Mouse (Mus musculus): ENCODE data around the gene Foxm1. TPM values are rescaled to one million over a fixed set of nuclear protein-coding genes. Genes with fewer than 3 reads are reported as not detected.
A peak's percentile ranks its signal among the peaks of the same experiment; 100 is the strongest.

Foxm1 gene
- polyA plus RNA-seq, 1 experiment from 2014 or later = 24.3 TPM

GRCm38 (mm10) chr6:128345623-128346022, 17.1 kb upstream of the Foxm1 start:
- no peak overlapping the region for H3K4me3 ChIP-seq (replicated peaks; ENCODE audit: low read length)
- H3K36me3 ChIP-seq (ENCODE audit: control insufficient read depth, insufficient read depth, low read length) = no peaks in the 10 kb centered on the region
- no peaks in the 10 kb centered on the region for H3K9me3 ChIP-seq (replicated peaks; ENCODE audit: control insufficient read depth, low read length)
- H3K27ac ChIP-seq (ENCODE audit: low read length) = no peak overlapping the region
- no peak overlapping the region for H3K9ac ChIP-seq (ENCODE audit: low read length)
- H3K27me3 ChIP-seq (ENCODE audit: control insufficient read depth, insufficient read depth, low read length) = no peaks in the 10 kb centered on the region
- 82% methylated on average over 10 of the region's 10 CpGs for WGBS
- H3K4me1 ChIP-seq (ENCODE audit: control insufficient read depth, insufficient read depth, low read length) = no peaks in the 10 kb centered on the region
- no peak overlapping the region for H3K4me2 ChIP-seq (ENCODE audit: low read depth, low read length)
- ATAC-seq (ENCODE audit: insufficient read depth, low FRiP score) = no peak

- no peak overlapping the region for H3K9ac ChIP-seq (ENCODE audit: low read length)
- no peak overlapping the region for H3K4me3 ChIP-seq (replicated peaks; ENCODE audit: low read length)
- no peak overlapping the region for H3K4me2 ChIP-seq (ENCODE audit: low read depth, low read length)
- H3K27me3 ChIP-seq (ENCODE audit: control insufficient read depth, insufficient read depth, low read length) = no peaks in the 10 kb centered on the region
- ATAC-seq (ENCODE audit: insufficient read depth, low FRiP score) = no peak
- H3K27ac ChIP-seq (ENCODE audit: low read length) = no peak overlapping the region
- WGBS = 74% methylated on average over 6 of the region's 6 CpGs
- no peaks in the 10 kb centered on the region for H3K36me3 ChIP-seq (ENCODE audit: control insufficient read depth, insufficient read depth, low read length)
- no peaks in the 10 kb centered on the region for H3K4me1 ChIP-seq (ENCODE audit: control insufficient read depth, insufficient read depth, low read length)
- no peaks in the 10 kb centered on the region for H3K9me3 ChIP-seq (replicated peaks; ENCODE audit: control insufficient read depth, low read length)
These were observed 16.0 kb upstream of the Foxm1 start for GRCm38 (mm10) chr6:128346782-128347181.

GRCm38 (mm10) chr6:128349711-128350110, 13.1 kb upstream of the Foxm1 start:
- Histone ChIP-seq H3K27ac (ENCODE audit: low read length) (no peak overlapping the region), H3K4me2 (ENCODE audit: low read depth, low read length) (no peak overlapping the region), H3K27me3 (ENCODE audit: control insufficient read depth, insufficient read depth, low read length) (no peaks in the 10 kb centered on the region), H3K4me3 (replicated peaks; ENCODE audit: low read length) (no peak overlapping the region), H3K4me1 (ENCODE audit: control insufficient read depth, insufficient read depth, low read length) (0 out of 2 replicates have a peak, but pooled peaks cover 3% of the 10 kb centered on the region), H3K36me3 (ENCODE audit: control insufficient read depth, insufficient read depth, low read length) (no peaks in the 10 kb centered on the region), H3K9ac (ENCODE audit: low read length) (no peak overlapping the region), H3K9me3 (replicated peaks; ENCODE audit: control insufficient read depth, low read length) (no peaks in the 10 kb centered on the region)
- ATAC-seq (ENCODE audit: insufficient read depth, low FRiP score) = no peak
- WGBS = 64% methylated on average over 7 of the region's 7 CpGs

GRCm38 (mm10) chr6:128354140-128354539, 8.6 kb upstream of the Foxm1 start:
- 62% methylated on average over 3 of the region's 3 CpGs for WGBS
- Histone ChIP-seq H3K27ac (ENCODE audit: low read length) (no peak overlapping the region), H3K4me3 (replicated peaks; ENCODE audit: low read length) (no peak overlapping the region), H3K27me3 (ENCODE audit: control insufficient read depth, insufficient read depth, low read length) (no peaks in the 10 kb centered on the region), H3K4me1 (ENCODE audit: control insufficient read depth, insufficient read depth, low read length) (peaks cover 6% of the 10 kb centered on the region; the same call in 1 of the 2 replicates), H3K9ac (ENCODE audit: low read length) (no peak overlapping the region), H3K9me3 (replicated peaks; ENCODE audit: control insufficient read depth, low read length) (no peaks in the 10 kb centered on the region), H3K36me3 (ENCODE audit: control insufficient read depth, insufficient read depth, low read length) (peaks cover 14% of the 10 kb centered on the region; the same call in 1 of the 2 replicates), H3K4me2 (ENCODE audit: low read depth, low read length) (peak overlapping the region; percentile 82; the same call in 1 of the 2 replicates)
- ATAC-seq (ENCODE audit: insufficient read depth, low FRiP score) = no peak

- Histone ChIP-seq H3K9ac (ENCODE audit: low read length) (peak overlapping the region; percentile 79), H3K36me3 (ENCODE audit: control insufficient read depth, insufficient read depth, low read length) (peaks cover 14% of the 10 kb centered on the region; the same call in 1 of the 2 replicates), H3K4me2 (ENCODE audit: low read depth, low read length) (peak overlapping the region; percentile 82), H3K27ac (ENCODE audit: low read length) (peak overlapping the region; percentile 83), H3K9me3 (replicated peaks; ENCODE audit: control insufficient read depth, low read length) (no peaks in the 10 kb centered on the region), H3K27me3 (ENCODE audit: control insufficient read depth, insufficient read depth, low read length) (no peaks in the 10 kb centered on the region), H3K4me1 (ENCODE audit: control insufficient read depth, insufficient read depth, low read length) (peaks cover 6% of the 10 kb centered on the region), H3K4me3 (replicated peaks; ENCODE audit: low read length) (peak overlapping the region; percentile 76)
- under 1% methylated on average over 27 of the region's 28 CpGs for WGBS
- ATAC-seq (ENCODE audit: insufficient read depth, low FRiP score) = peak; percentile 51
These were observed 7.5 kb upstream of the Foxm1 start for GRCm38 (mm10) chr6:128355201-128355681.

- peak within 1 kb of the TSS; percentile 82 for H3K4me2 ChIP-seq (ENCODE audit: low read depth, low read length)
- peaks cover 9% of the 10 kb centered on the region for H3K4me1 ChIP-seq (ENCODE audit: control insufficient read depth, insufficient read depth, low read length)
- no peaks in the 10 kb centered on the region for H3K27me3 ChIP-seq (ENCODE audit: control insufficient read depth, insufficient read depth, low read length)
- no peaks in the 10 kb centered on the region for H3K9me3 ChIP-seq (replicated peaks; ENCODE audit: control insufficient read depth, low read length)
- ATAC-seq (ENCODE audit: insufficient read depth, low FRiP score) = peak; percentile 98
- WGBS = under 1% methylated on average over 42 of the region's 42 CpGs
- H3K36me3 ChIP-seq (ENCODE audit: control insufficient read depth, insufficient read depth, low read length) = peaks cover 14% of the 10 kb centered on the region; the same call in 1 of the 2 replicates
- H3K4me3 ChIP-seq (replicated peaks; ENCODE audit: low read length) = peak within 1 kb of the TSS; percentile 76
- H3K9ac ChIP-seq (ENCODE audit: low read length) = peak within 1 kb of the TSS; percentile 79
- H3K27ac ChIP-seq (ENCODE audit: low read length) = peak within 1 kb of the TSS; percentile 83
These were observed 6.9 kb upstream of the Foxm1 start, which contains the start of gene Tulp3 for GRCm38 (mm10) chr6:128355726-128356416. Gene Tulp3 (minus strand): TSS chr6:128355851.

- Histone ChIP-seq H3K4me3 (replicated peaks; ENCODE audit: low read length) (no peak overlapping the region), H3K9me3 (replicated peaks; ENCODE audit: control insufficient read depth, low read length) (no peaks in the 10 kb centered on the region), H3K36me3 (ENCODE audit: control insufficient read depth, insufficient read depth, low read length) (peaks cover 14% of the 10 kb centered on the region; the same call in 1 of the 2 replicates), H3K27ac (ENCODE audit: low read length) (no peak overlapping the region), H3K27me3 (ENCODE audit: control insufficient read depth, insufficient read depth, low read length) (no peaks in the 10 kb centered on the region), H3K4me2 (ENCODE audit: low read depth, low read length) (no peak overlapping the region), H3K4me1 (ENCODE audit: control insufficient read depth, insufficient read depth, low read length) (peaks cover 18% of the 10 kb centered on the region), H3K9ac (ENCODE audit: low read length) (no peak overlapping the region)
- WGBS = 29% methylated on average over 2 of the region's 2 CpGs
- no peak for ATAC-seq (ENCODE audit: insufficient read depth, low FRiP score)
These were observed 3.8 kb upstream of the Foxm1 start for GRCm38 (mm10) chr6:128358999-128359398.

GRCm38 (mm10) chr6:128361901-128362300, 866 bp upstream of the Foxm1 start:
- peak overlapping the region; percentile 96 for H3K9ac ChIP-seq (ENCODE audit: low read length)
- H3K27me3 ChIP-seq (ENCODE audit: control insufficient read depth, insufficient read depth, low read length) = no peaks in the 10 kb centered on the region
- peaks cover 14% of the 10 kb centered on the region; the same call in 1 of the 2 replicates for H3K36me3 ChIP-seq (ENCODE audit: control insufficient read depth, insufficient read depth, low read length)
- H3K27ac ChIP-seq (ENCODE audit: low read length) = peak overlapping the region; percentile 97
- H3K4me2 ChIP-seq (ENCODE audit: low read depth, low read length) = peak overlapping the region; percentile 62
- H3K9me3 ChIP-seq (replicated peaks; ENCODE audit: control insufficient read depth, low read length) = no peaks in the 10 kb centered on the region
- ATAC-seq (ENCODE audit: insufficient read depth, low FRiP score) = no peak
- H3K4me1 ChIP-seq (ENCODE audit: control insufficient read depth, insufficient read depth, low read length) = peaks cover 22% of the 10 kb centered on the region
- peak overlapping the region; percentile 90 for H3K4me3 ChIP-seq (replicated peaks; ENCODE audit: low read length)
- WGBS = 14% methylated on average over 9 of the region's 9 CpGs

Measured in stomach, embryonic 16.5 days (tissue).